Mouse (Mus musculus): Measurements from ENCODE around the gene 3110082I17Rik.

DNA sequence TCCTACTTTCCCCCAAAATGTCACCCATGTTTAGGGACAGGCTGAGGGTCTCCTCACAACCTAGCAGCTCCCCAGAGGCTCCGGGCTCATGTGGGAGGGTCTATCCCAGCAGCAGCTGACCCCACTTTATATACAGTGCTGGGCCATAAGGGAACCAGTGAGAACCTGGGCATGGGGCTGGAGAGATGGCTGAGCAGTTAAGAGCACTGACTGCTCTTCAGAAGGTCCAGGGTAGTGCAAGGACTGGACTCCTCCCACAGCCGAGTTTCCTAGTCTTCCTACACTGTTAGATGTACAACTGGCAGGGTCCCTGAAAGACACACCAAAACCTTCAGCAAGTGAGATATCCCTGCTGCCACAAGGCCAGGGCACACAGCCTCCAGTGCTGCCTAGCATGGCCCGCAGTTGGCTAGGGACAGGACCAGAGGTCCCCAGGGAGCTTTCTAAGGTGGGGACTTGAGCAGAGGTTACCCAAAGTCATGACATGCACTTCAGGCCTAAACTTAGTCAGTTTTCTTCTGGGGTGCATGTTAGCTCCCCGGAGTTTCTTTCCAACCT is 62.9 kb downstream of the 3110082I17Rik start:
- TF ChIP-seq CTCF (IDR thresholded peaks at IDR 0.05; ENCODE audit: borderline replicate concordance, insufficient read depth, low read depth, low read length) (no peak), POLR2A (IDR thresholded peaks at IDR 0.05; ENCODE audit: borderline replicate concordance, insufficient read depth, low read length) (no peak)
